Mouse (Mus musculus) c-Kit-positive CD71-positive TER-119-positive erythroid progenitor cells, embryonic 14.5 days (primary cell): ENCODE data around the gene Enthd1.

Source experiments
- DNase-seq: peaks from one replicate; pipeline ENCODE4 v3.0.0-alpha.2; 2013; ENCODE audit warnings: low spot score

The Enthd1 gene

DNA sequence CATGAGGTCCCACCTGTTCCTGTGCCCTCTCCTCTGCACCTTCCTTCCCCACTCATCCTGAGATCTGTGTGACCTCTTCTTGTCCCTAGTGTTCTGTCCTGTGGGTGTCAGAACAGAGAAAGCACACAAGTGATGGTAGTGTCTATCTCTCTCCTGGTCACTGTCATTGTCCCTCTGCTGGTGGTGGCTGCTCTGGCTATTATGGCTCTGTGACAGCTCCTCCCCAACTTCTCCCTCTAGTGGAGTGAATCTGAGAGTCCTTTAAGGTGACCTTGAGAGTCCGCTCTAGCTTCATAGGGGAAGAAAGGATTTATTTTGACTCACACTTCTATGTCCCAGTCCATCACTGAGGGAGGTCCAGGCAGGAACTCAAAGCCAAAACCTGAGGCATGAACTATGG is 79.4 kb downstream of the Enthd1 start:
- DNase-seq = no peak

DNA sequence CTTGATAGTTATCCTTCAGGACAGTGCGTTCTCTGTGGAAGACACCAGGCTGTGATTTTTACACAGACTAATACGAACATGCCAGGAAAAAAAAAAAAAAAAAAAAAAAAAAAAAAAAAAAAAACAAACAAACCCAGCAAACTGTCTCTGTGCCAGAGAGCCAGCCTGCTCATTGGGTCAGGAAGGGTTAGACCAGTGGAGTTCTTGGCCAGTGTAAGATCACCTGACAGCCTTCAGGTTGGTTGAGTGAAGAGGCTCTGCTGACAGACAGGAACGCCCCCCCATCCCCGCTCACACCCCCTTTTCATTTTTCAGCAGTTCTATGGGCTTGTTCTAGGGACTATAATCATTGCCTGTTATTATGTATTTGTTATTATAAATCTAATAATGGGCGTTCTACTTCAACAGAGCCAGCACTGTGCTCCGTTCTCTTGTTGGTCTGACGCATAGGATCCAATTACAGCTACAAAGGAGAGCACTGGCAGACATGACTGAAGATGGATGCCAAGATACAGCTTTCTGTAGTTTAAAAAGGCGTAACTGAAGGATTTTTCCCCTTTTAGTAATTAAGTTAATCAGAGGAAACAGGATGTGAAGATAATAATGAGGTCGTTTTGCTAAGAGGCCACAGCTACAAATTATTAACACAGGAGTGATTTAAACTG is 81.8 kb downstream of the Enthd1 start:
- no peak for DNase-seq

DNA sequence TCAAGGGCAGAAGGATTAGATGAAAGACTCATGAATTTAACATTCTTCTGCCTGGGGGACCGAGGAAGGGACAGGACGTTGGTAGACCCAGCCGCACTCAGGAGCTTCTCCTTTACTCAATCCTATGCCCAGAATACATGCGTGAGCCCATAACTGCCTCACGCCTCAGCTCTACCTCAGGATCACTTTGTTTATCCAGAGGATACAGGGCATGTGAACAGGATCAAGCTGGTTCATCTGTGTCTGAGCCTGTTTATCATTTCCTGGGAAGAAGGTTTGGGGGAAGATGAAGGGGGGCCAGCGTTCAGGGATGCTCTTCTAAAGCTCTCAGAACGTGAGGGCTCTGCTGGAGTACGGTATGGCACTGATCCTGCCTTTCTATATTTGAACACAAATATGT is 82.6 kb downstream of the Enthd1 start:
- DNase-seq = no peak

DNA sequence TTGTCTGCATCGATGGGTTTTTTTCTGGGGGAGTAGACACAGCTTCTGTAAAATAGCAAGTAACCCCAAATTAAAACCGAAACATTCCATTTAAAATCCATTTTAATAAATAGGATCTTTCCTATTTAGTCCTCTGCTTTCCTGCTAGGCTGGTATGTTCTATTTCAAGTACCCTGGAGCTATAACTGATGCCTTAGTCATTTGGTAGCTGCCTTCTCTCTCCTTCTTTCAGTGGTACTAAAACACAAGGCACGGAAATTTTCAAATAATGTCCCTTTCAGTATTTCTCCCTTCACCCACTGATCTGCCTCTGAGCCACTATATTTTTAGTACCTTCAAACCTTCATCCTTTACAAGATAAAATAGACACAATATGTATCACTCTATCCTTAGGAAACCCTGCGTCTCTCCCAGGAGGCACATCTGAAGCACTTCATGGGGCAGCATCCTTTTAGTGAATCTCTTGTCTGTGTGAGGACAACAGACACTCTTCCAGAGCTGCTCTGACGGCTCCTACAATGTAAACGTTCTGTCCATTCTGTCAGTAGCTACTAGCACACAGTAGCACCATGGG is 90.4 kb downstream of the Enthd1 start:
- no peak for DNase-seq

DNA sequence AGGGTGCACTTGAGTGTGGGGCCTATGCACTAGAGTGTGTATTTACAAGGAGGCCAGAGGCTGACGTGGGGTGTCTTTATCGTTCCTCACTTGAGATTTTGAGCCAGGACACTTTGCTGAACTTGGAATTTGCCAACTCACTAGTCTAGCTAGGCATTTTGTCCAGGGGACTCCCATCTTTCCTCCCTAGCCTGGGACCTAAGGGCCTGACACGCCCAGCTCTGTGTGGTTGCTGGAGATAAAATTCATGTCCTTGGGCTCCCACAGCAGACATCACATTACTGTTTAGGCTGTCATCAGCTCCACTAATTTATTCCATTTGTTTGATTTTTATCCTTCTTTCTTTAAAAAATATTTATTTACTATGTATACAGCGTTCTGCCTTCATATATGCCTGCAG is 97.1 kb downstream of the Enthd1 start:
- DNase-seq = no peak

DNA sequence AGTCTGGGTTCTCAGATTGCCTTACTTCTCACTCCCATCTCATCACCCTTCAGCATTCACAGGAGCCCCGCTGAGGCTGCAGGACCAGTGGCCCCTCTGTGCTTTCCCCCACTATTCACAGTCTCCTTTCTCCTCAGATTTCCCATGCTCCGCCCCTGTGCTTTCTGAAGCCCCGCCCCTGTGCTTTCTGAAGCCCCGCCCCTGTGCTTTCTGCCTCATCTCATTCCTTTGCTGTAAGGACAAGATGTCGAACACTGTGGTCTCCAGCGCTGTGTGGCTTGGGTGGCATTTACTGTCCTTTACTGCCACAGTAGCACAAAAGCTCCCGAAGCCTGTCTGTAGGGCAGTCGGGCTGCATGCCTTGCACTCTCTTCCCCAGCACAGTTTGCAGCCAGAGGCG is 102.8 kb downstream of the Enthd1 start:
- DNase-seq = peak; percentile 10

DNA sequence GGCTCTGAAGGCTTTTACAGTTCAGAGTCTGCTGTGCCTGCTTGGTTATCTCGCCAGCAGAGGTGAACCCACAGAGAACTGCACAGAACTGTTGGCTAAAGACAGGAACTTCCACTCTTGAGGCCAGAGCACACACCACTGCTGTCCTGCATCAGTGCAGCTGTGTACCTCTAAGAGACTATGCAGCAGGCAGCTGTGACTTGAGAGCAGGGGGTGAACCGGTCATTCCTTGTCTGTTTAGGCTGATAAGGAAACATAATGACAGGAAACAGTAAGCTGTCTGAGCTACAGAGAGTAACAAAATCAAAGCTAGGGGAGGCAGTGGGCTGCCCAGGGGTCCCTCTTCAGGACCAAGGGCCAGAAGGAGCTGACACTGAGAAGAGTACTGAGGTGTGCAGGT is 103.5 kb downstream of the Enthd1 start:
- no peak for DNase-seq

DNA sequence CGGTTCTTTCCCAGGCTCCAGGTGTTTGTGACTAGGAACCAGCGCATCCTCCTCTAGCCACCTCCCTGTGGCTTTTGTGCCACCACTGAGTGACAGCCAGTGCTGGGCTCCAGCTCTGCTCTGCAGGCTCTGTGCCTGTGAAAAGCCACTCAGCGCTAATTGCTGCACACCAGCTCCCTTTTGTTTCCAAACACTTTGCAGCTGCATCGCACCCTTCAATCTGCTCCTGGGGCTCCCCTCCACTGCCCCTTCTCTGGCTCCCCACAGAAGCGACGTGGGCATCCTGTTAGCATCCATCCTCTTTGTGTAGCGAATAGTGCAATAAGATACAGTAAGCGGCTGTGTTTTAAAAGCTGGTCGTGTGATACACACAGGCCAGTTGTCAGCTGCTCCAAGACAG is 104.9 kb downstream of the Enthd1 start:
- no peak for DNase-seq

DNA sequence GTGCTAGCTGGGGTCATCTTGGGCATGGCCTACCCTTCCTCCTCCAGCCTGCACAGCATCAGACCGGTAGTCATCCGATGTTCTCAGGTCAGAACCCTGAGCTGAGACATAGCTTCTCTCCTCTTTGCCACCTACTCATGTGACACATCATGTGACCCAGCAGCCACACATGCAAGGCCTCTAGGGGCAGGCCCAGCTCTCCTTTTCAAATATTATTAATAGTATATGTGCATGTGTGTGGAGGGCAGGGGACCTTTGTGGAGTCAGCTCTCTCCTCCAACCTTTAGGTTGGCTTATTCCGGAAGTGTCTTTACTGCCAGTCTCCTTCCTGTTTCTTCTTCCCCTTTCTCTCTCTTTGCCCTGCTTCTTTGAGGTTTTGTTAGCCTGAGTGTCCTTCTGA is 107.0 kb downstream of the Enthd1 start:
- no peak for DNase-seq

DNA sequence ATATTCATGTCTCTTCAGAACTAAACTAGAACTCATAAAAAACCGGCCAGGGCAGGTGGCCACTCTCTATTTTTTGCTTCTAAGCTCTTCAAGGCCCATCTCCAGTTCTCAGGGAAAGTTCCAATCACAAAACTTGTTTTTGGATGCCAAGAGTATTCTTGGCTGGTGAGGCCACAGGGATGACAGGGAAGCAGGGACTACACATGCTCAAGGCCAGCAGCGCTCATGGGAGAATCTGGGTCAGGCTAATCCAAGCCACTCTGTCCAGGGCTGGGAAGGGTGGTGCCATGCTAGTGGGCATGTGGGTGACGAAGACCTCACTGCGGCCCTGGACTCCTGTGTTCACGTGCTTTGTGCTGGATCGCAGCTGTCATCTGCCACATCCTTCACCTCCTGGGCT is 110.5 kb downstream of the Enthd1 start:
- DNase-seq = no peak

DNA sequence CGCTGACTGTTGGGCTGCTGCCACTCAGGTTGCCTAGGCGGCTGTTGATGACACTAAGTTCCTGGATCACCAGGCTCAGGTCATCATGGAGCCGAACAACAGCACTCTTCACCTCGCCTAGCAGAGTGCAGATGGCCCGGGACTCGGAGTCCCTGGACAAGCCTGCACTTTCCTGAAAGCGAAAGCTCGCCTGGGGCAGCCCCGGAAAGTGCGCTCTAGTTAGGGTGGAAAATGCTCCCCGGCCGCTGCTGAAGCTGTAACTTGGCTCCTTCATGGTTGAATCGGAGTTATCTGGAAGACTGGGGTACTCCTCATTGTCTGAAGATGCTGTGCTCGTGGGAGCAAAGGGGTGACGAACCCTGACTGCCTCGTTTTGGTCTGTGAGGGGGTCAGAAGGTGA is 112.5 kb downstream of the Enthd1 start:
- no peak for DNase-seq

DNA sequence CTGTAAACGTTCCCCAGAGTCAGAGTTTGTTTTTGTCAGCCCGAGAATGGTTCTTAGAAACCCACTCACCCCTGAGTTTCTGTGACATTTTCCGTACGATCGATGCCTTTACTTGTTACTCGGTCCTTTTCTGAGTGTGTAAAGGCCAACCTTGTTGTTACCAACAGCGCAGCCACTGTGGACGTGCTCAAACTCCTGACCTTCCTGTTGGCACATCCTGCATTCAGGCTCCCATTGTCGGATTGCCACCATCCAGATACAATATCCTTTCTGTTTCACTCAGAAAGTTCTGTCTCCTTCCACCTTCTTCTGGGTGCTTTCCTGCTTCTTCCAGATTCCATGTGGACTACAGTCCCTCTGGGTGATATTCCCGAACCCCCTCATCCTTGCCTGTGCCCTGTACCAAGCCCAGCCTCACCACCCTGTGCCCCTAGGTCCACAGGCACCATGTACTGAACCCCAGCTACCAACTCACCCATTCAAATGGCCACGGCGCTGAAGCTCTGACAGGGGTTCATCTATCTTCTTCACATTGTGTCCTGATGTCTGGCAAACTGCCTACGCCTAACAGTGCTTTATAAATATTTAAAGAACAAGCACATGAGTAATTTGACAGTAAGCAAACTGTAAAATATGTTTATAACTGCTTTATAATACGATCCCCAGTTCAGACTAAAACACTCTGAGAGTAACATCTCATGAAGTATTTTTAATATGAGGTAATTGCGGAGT is 118.8 kb downstream of the Enthd1 start:
- DNase-seq = no peak

DNA sequence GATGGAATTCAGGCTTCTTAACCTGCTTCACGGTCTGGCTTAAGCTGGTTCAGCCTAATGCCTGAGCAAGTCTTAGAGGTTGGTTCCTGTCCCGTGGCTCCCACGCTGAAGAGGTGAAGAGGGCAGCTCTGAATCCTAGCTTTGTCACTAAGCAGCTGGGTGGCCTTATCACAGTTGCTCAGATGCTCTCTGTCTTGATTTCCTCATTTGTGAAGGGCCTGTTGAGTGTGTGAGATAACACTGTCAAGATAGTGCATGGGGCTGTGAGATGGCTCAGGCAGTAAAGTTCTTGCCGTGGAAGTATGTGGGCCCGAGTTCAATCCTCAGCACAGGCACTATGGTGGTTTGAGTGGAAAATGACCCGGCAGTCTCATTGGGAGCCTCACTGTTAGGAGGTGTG is 124.8 kb downstream of the Enthd1 start:
- no peak for DNase-seq

DNA sequence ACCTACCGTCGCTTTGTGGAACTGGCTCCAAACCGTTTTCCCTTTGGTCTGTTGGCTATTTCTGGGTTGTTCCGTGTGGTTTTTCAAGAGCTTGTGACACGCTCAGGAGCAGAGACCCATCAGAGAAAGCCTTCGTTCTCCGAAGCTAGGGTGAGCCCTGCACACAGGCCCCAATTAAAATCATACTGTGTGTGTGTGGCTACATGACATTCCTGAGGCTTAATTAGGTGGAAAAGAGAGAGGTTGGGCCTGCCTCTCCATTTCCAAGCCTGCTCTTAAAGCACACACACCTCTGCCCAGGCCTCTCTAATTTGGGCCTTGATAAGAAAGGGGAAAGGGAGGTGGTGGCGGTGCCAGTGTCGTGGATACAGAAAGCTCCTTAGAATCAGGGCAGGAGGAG is 126.5 kb downstream of the Enthd1 start:
- DNase-seq = no peak

DNA sequence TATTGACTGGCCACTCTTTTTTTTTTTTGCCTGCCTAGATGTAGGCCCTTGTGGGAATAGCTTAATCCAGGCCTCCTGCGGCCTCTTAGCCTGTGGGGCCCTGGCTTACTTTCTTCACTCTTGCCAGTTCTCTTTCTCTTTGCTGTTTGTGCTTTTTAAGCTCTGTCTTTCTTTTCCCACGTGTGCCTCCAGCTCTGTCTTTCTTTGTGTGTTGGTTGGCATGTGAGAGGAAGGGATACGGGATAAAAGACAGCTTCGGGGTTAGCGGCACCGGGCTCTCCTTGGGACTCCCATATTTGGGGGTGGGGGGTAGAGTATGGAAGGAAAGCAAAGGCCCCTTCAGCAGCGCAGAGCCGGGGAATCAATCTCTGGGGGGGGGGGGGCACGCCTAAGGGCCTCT is 127.0 kb downstream of the Enthd1 start:
- DNase-seq = no peak

DNA sequence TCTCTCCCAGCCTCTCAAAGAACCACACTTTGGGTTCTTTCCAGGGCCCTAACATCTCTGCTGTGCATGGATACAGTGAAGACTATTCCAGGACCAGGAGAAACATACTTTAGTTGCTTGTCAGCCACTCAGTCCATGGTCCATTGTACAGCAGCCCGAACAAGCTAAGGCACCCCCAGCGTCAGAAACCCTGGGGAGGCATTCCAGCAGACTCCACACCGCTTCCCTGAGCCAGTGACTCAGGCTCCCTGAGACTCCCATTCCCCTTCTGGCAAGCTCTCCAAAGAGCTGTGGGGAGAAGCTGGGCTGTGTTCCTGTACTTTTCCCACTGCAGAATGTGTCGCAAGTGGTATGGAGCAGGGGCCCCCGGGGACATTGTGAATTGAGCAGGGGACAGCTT is 128.0 kb downstream of the Enthd1 start:
- DNase-seq = no peak

DNA sequence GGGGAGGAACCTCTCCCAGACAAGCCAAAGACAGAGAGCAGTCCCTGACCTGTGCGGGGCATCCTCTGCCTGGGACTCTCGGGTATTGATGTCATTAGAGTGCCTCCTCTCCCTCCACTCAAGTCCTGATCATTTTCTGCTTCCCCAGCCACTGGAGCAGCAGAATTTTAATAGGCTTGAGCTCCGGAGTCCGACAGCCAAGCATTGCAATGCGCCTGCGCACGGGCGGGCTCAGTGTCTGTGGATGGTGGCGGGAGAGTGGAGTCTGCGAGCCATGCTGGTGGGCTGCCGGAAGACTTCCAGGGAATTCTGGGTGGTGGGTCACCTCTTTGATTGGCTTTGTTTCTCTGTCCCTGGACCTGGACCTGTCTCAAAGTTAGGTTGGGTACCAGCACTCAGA is 134.6 kb downstream of the Enthd1 start:
- DNase-seq = no peak

DNA sequence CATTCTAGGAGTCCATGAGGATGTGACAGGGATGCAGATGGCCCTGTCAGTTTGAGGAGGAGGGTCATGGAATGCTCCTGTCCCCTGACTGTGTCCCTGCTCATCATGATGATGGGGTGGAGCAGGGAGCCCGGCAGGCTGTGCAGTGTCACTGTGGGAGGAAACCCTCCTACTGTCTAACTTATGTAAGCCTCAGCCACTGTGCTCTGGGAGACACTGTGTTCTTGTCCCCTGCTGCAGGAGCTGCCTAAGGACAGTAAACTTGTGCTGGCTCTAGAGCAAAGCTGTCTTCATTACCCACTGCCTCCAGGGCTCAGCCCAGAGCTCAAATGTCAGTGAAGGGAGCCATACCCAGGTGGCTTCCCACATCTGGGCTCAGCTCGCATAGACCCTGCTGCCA is 146.8 kb downstream of the Enthd1 start:
- no peak for DNase-seq

DNA sequence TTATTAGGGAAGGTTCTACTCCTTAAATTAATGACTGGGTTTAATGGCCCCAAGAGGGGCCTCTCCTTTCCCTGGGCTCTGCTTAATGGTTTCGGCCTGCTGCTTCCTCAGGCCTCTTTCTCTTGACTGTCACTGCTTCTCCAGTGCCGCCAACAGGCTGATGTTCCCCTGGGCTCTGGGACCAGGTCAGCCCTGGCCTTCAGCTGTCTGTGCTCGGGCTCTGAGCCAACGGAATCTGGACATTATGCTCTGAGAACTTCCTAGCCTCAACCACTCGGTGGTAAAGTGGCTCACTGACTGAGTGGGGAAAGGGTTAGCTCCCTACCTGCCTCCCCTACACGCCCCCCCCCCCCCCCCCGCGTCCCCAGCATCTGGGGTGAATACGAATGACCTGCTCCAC is 147.9 kb downstream of the Enthd1 start:
- no peak for DNase-seq

DNA sequence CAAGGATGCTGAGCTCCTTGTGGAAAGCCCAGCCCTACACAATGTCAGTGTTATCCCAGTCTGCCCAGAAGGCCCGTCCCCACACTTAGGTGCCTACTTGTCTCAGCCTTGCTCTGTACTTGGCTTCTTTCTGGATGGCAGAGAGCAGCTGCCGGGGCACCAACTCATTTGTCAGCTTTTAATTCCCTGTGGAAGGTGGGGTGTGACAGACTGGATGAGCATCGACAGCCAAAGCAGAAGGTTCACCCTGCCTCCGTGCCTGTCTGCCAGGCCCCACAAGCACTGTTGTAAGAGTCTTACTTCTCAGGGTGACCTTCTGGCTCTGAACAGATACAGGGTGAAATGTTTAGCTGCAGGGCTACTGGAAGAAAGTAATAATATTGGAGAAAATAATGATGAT is 149.8 kb downstream of the Enthd1 start:
- no peak for DNase-seq

DNA sequence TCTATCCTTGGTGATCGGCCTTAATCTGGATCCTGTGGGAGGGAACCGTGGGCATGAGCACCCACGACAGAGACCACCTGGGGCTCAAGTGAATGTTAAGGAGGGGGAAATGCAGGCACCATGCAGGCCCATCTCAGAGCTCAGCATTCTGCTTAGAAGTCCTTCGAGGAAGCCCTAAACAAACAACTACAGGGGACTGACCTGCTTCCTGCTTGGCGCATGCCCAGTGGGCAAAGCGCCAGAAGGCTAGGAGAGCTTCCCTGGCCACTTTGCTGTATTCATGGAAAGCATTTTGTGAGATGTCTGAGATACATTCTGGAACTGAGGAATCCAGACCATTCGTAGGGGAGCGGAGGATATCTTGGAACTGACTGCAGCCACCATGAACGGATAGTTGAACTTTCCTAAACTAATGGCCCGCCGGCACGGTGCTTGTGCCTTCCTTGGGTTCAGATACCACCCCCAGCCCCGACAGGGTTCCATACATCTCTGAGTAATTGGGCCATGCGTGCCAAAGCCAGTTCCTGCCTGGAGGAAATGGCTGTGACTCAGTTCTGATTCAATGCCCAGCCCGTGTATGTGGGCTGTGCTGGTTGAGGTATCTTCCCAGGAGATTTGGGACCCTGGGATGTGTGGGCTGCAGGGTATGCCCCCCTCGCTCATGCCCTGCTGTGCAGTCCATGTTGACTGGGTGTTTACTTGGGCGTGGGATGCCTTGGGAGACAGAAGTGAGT is 150.8 kb downstream of the Enthd1 start:
- DNase-seq = no peak

DNA sequence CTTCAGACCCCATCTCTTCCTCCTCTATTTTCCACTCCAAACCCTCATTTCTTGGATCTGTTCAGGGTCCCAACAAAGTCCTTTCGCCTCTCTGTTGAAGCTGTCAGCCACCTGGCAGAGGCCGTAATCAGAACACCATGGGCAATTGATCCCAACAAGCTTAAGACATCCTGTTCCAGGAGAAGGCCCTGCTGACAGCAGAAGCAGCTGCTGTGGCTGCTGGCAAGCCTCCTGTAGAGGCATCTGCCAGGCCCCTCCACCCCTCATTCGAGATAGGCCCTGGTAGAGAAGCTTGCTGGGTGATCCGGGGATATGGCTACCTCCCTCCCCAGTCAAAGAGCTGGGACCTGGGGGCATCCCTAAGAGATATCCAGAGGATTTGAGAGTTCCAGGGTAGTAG is 151.9 kb downstream of the Enthd1 start:
- no peak for DNase-seq

DNA sequence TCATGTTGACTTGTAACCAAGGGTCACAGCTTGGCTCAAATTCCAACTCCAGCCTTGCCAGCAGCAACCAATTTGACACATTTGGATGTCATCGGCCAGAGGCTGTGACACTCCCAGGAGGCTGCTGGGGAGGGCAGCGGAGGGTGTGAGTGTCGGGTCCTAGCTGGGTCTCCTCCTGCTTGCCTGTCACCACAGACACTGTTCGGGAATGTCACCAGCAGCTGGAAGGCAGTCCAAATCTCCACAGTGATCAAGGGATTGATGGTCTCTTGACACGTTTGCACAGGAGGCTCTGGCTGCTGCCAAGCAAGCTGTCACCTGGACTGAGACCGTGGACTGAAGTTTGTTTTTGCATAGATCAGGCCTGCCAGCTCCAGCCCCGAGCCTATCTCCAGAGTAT is 154.3 kb downstream of the Enthd1 start:
- no peak for DNase-seq
